Mouse (Mus musculus) lung, postnatal 0 days (tissue): ENCODE data around the gene Terb1. TPM values are rescaled to one million over a fixed set of nuclear protein-coding genes. Genes with fewer than 3 reads are reported as not detected.

ENCODE experiments used
- ATAC-seq: fragments of 200-750 bp; cut with Nextera tagmentation; 2 replicates; pipeline ENCODE4 v1.8.0; 2017; ENCODE audit warnings: moderate library complexity
- DNase-seq: peaks from one replicate; pipeline ENCODE4 v3.0.0-alpha.2; 2016; ENCODE audit warnings: low spot score
- H3K27ac ChIP-seq: fragments of 300-500 bp; sonication (generic); 2 replicates; pipeline ENCODE4 v1.5.1; 2014; ENCODE audit warnings: antibody characterized with exemption, mild to moderate bottlenecking, low read length, mixed read lengths
- H3K27me3 ChIP-seq: fragments of 300-500 bp; sonication (generic); replicated peaks from 2 replicates; pipeline ENCODE4 v1.6.1; 2014; ENCODE audit warnings: low read length, mixed read lengths; ENCODE audit not compliant: insufficient read depth
- H3K36me3 ChIP-seq: fragments of 300-500 bp; sonication (generic); 2 replicates; pipeline ENCODE4 v1.6.1; 2014; ENCODE audit warnings: low read length, mixed read lengths; ENCODE audit not compliant: insufficient read depth
- H3K4me1 ChIP-seq: fragments of 300-500 bp; sonication (generic); 2 replicates; pipeline ENCODE4 v1.6.1; 2014; ENCODE audit warnings: antibody characterized with exemption, low read depth, low read length, mixed read lengths; ENCODE audit not compliant: insufficient read depth
- H3K4me2 ChIP-seq: fragments of 300-500 bp; sonication (generic); replicated peaks from 2 replicates; pipeline ENCODE4 v1.6.1; 2014; ENCODE audit warnings: low read depth, mild to moderate bottlenecking, low read length, moderate library complexity, mixed read lengths
- H3K4me3 ChIP-seq: fragments of 300-500 bp; sonication (generic); 2 replicates; pipeline ENCODE4 v1.5.1; 2014; ENCODE audit warnings: low read depth, low read length
- H3K9ac ChIP-seq: fragments of 300-500 bp; sonication (generic); replicated peaks from 2 replicates; pipeline ENCODE4 v1.6.1; 2014; ENCODE audit warnings: low read depth, mild to moderate bottlenecking
- H3K9me3 ChIP-seq: fragments of 300-500 bp; sonication (generic); 2 replicates; pipeline ENCODE4 v1.6.1; 2016; ENCODE audit warnings: low read length, mixed read lengths
- CTCF ChIP-seq: IDR thresholded peaks from 2 replicates; pipeline ENCODE4 v1.5.1; 2016; ENCODE audit warnings: antibody characterized with exemption, mild to moderate bottlenecking
- EP300 ChIP-seq: IDR thresholded peaks from 2 replicates; pipeline ENCODE4 v1.6.1; 2016; ENCODE audit warnings: antibody characterized with exemption, mild to moderate bottlenecking, control low read depth
- WGBS: fragments of 180-500 bp; shearing (Covaris S2); extraction: QIAGEN DNeasy Blood & Tissue Kit; methylation state at CpG from one replicate; pipeline ENCODE4 v1.1.7; 2014; 5-methylcytosine and 5-hydroxymethylcytosine counted together
- polyA plus RNA-seq: library from polyadenylated mRNA; unstranded; fragments of >200 nt; fragmentation: Nextera tagmentation; extraction: Ambion mirVana; gene quantifications from 2 replicates; pipeline ENCODE4 v1.2.1, GENCODE M21; 2015

The Terb1 gene
- polyA plus RNA-seq, 1 experiment from 2014 or later: 0.14 TPM

- no peak for DNase-seq
- Histone ChIP-seq H3K9me3 (no peaks in the 10 kb centered on the region), H3K27ac (no peak overlapping the region), H3K36me3 (peaks cover 67% of the 10 kb centered on the region), H3K27me3 (no peaks in the 10 kb centered on the region), H3K9ac (no peak overlapping the region), H3K4me3 (no peak overlapping the region), H3K4me2 (no peak overlapping the region), H3K4me1 (no peaks in the 10 kb centered on the region)
- TF ChIP-seq EP300: no peak
- TF ChIP-seq CTCF: no peak
- 83% methylated on average over 13 of the region's 13 CpGs for WGBS
- no peak for ATAC-seq
Measured at GRCm38 (mm10) chr8:104427703-104428102, 82.0 kb downstream of the Terb1 start.

GRCm38 (mm10) chr8:104422313-104422712 is 87.4 kb downstream of the Terb1 start:
- no peak for TF ChIP-seq CTCF
- ATAC-seq (no peak), DNase-seq (no peak)
- Histone ChIP-seq H3K4me1 (no peaks in the 10 kb centered on the region), H3K36me3 (peaks cover 52% of the 10 kb centered on the region), H3K4me2 (no peak overlapping the region), H3K9ac (no peak overlapping the region), H3K27ac (no peak overlapping the region), H3K27me3 (no peaks in the 10 kb centered on the region), H3K4me3 (no peak overlapping the region), H3K9me3 (no peaks in the 10 kb centered on the region)
- 70% methylated on average over 6 of the region's 6 CpGs for WGBS

GRCm38 (mm10) chr8:104416022-104416421 is 93.7 kb downstream of the Terb1 start:
- no peak overlapping the region for H3K27ac ChIP-seq
- no peak overlapping the region for H3K9ac ChIP-seq
- H3K9me3 ChIP-seq: no peaks in the 10 kb centered on the region
- H3K4me3 ChIP-seq: no peak overlapping the region
- 79% methylated on average over 6 of the region's 6 CpGs for WGBS
- H3K27me3 ChIP-seq: no peaks in the 10 kb centered on the region
- DNase-seq: no peak
- H3K4me2 ChIP-seq: no peak overlapping the region
- ATAC-seq: no peak
- H3K4me1 ChIP-seq: no peaks in the 10 kb centered on the region
- H3K36me3 ChIP-seq: peaks cover 19% of the 10 kb centered on the region; the same call in 1 of the 2 replicates
- TF ChIP-seq EP300: no peak
- TF ChIP-seq CTCF: no peak

GRCm38 (mm10) chr8:104414204-104414603 is 95.5 kb downstream of the Terb1 start:
- WGBS: 61% methylated on average over 3 of the region's 3 CpGs
- H3K9me3 ChIP-seq: no peaks in the 10 kb centered on the region
- H3K9ac ChIP-seq: no peak overlapping the region
- H3K4me1 ChIP-seq: no peaks in the 10 kb centered on the region
- no peaks in the 10 kb centered on the region for H3K27me3 ChIP-seq
- H3K4me2 ChIP-seq: no peak overlapping the region
- DNase-seq (no peak), ATAC-seq (peak; percentile 19; the same call in 1 of the 2 replicates)
- TF ChIP-seq EP300: no peak
- no peak for TF ChIP-seq CTCF
- H3K36me3 ChIP-seq: 0 out of 2 replicates have a peak, but pooled peaks cover 9% of the 10 kb centered on the region
- H3K4me3 ChIP-seq: no peak overlapping the region
- H3K27ac ChIP-seq: no peak overlapping the region

- ATAC-seq: no peak; the same call in 1 of the 2 replicates
- Histone ChIP-seq H3K4me3 (no peak overlapping the region), H3K9ac (no peak overlapping the region), H3K4me1 (no peaks in the 10 kb centered on the region), H3K27ac (no peak overlapping the region), H3K36me3 (0 out of 2 replicates have a peak, but pooled peaks cover 6% of the 10 kb centered on the region), H3K27me3 (no peaks in the 10 kb centered on the region), H3K4me2 (no peak overlapping the region), H3K9me3 (no peaks in the 10 kb centered on the region)
- no peak for TF ChIP-seq CTCF
- TF ChIP-seq EP300: no peak
- no peak for DNase-seq
- 67% methylated on average over 4 of the region's 4 CpGs for WGBS
Measured at GRCm38 (mm10) chr8:104413770-104414169, 95.9 kb downstream of the Terb1 start.

- H3K4me2 ChIP-seq: no peak overlapping the region
- no peak overlapping the region for H3K9ac ChIP-seq
- ATAC-seq: no peak
- no peak overlapping the region for H3K4me3 ChIP-seq
- H3K27ac ChIP-seq: no peak overlapping the region
- WGBS: 48% methylated on average over 7 of the region's 7 CpGs
- TF ChIP-seq EP300 (no peak), CTCF (no peak)
- DNase-seq: peak; percentile 26
- 0 out of 2 replicates have a peak, but pooled peaks cover 6% of the 10 kb centered on the region for H3K36me3 ChIP-seq
- H3K9me3 ChIP-seq: no peaks in the 10 kb centered on the region
- no peaks in the 10 kb centered on the region for H3K4me1 ChIP-seq
- H3K27me3 ChIP-seq: no peaks in the 10 kb centered on the region
Measured at GRCm38 (mm10) chr8:104412805-104413532, 96.7 kb downstream of the Terb1 start.
